Mouse (Mus musculus) brain, embryonic 14.5 days (tissue): ENCODE measurements around the gene Cd164.

ENCODE experiments used
- CTCF ChIP-seq: fragments of 200-500 bp; IDR thresholded peaks from 2 replicates; pipeline ENCODE4 v1.5.1; 2012; ENCODE audit warnings: inconsistent platforms, mild to moderate bottlenecking, moderate library complexity, borderline replicate concordance; ENCODE audit not compliant: insufficient read depth, insufficient read length; ENCODE audit errors: extremely low read depth
- POLR2A ChIP-seq: fragments of 200-500 bp; IDR thresholded peaks from 2 replicates; pipeline ENCODE4 v1.6.1; 2012; ENCODE audit warnings: mild to moderate bottlenecking, inconsistent platforms, borderline replicate concordance; ENCODE audit not compliant: poor library complexity, insufficient read depth, insufficient read length, severe bottlenecking; ENCODE audit errors: extremely low read depth

- TF ChIP-seq CTCF, result no peak
- no peak for TF ChIP-seq POLR2A
Measured at GRCm38 (mm10) chr10:41580441-41580840, 61.2 kb downstream of the Cd164 start.
